Mouse (Mus musculus): ENCODE measurements around the gene Tnks1bp1. TPM values are rescaled to one million over a fixed set of nuclear protein-coding genes. Genes with fewer than 3 reads are reported as not detected.

Gene Tnks1bp1
- polyA plus RNA-seq, 1 experiment from 2014 or later: 39.2 TPM

- peak overlapping the region; percentile 62 for H3K9ac ChIP-seq
- no peaks in the 10 kb centered on the region for H3K27me3 ChIP-seq
- peak overlapping the region; percentile 80 for H3K4me2 ChIP-seq
- H3K27ac ChIP-seq: peak overlapping the region; percentile 96
- WGBS: 48% methylated on average over 10 of the region's 10 CpGs
- H3K4me1 ChIP-seq: peaks cover 50% of the 10 kb centered on the region
- H3K4me3 ChIP-seq (replicated peaks): peak overlapping the region; percentile 77
- ATAC-seq (replicated peaks; ENCODE audit: low FRiP score): no peak
- H3K36me3 ChIP-seq: peaks cover 53% of the 10 kb centered on the region
- H3K9me3 ChIP-seq (replicated peaks): no peaks in the 10 kb centered on the region
These were observed 741 bp upstream of the Tnks1bp1 start for GRCm38 (mm10) chr2:85047081-85047480.

- Histone ChIP-seq H3K27me3 (no peaks in the 10 kb centered on the region), H3K9ac (peak overlapping the region; percentile 62), H3K4me2 (peak overlapping the region; percentile 80), H3K27ac (peak overlapping the region; percentile 96), H3K4me3 (replicated peaks) (peak overlapping the region; percentile 77), H3K36me3 (peaks cover 53% of the 10 kb centered on the region), H3K4me1 (peaks cover 54% of the 10 kb centered on the region), H3K9me3 (replicated peaks) (no peaks in the 10 kb centered on the region)
- peak; percentile 70 for ATAC-seq (replicated peaks; ENCODE audit: low FRiP score)
- 0% methylated on average over 31 of the region's 44 CpGs for WGBS
These were observed 438 bp downstream of the Tnks1bp1 start for GRCm38 (mm10) chr2:85048168-85048751.

GRCm38 (mm10) chr2:85049277-85049676 lies 1.5 kb downstream of the Tnks1bp1 start:
- H3K4me2 ChIP-seq: peak overlapping the region; percentile 80
- peak overlapping the region; percentile 96 for H3K27ac ChIP-seq
- peaks cover 57% of the 10 kb centered on the region for H3K4me1 ChIP-seq
- H3K9ac ChIP-seq: no peak overlapping the region
- H3K27me3 ChIP-seq: no peaks in the 10 kb centered on the region
- 61% methylated on average over 4 of the region's 4 CpGs for WGBS
- ATAC-seq (replicated peaks; ENCODE audit: low FRiP score): no peak
- no peaks in the 10 kb centered on the region for H3K9me3 ChIP-seq (replicated peaks)
- H3K4me3 ChIP-seq (replicated peaks): peak overlapping the region; percentile 77
- peaks cover 53% of the 10 kb centered on the region for H3K36me3 ChIP-seq

- Histone ChIP-seq H3K4me3 (replicated peaks) (peak overlapping the region; percentile 41), H3K4me1 (peaks cover 57% of the 10 kb centered on the region), H3K4me2 (peak overlapping the region; percentile 80), H3K36me3 (peaks cover 53% of the 10 kb centered on the region), H3K27me3 (no peaks in the 10 kb centered on the region), H3K9me3 (replicated peaks) (no peaks in the 10 kb centered on the region), H3K9ac (peak overlapping the region; percentile 29; the same call in 1 of the 2 replicates), H3K27ac (peak overlapping the region; percentile 96)
- ATAC-seq (replicated peaks; ENCODE audit: low FRiP score): peak; percentile 10
- 8% methylated on average over 9 of the region's 10 CpGs for WGBS
These were observed 2.3 kb downstream of the Tnks1bp1 start for GRCm38 (mm10) chr2:85050001-85050634.

GRCm38 (mm10) chr2:85050746-85051145 lies 2.9 kb downstream of the Tnks1bp1 start:
- H3K9ac ChIP-seq: peak overlapping the region; percentile 29
- no peaks in the 10 kb centered on the region for H3K9me3 ChIP-seq (replicated peaks)
- peak overlapping the region; percentile 41 for H3K4me3 ChIP-seq (replicated peaks)
- no peak for ATAC-seq (replicated peaks; ENCODE audit: low FRiP score)
- no peaks in the 10 kb centered on the region for H3K27me3 ChIP-seq
- peaks cover 53% of the 10 kb centered on the region for H3K36me3 ChIP-seq
- H3K4me1 ChIP-seq: peaks cover 62% of the 10 kb centered on the region
- peak overlapping the region; percentile 80 for H3K4me2 ChIP-seq
- 42% methylated on average over 9 of the region's 9 CpGs for WGBS
- H3K27ac ChIP-seq: peak overlapping the region; percentile 96

GRCm38 (mm10) chr2:85053192-85053816 lies 5.5 kb downstream of the Tnks1bp1 start:
- Histone ChIP-seq H3K4me1 (peaks cover 58% of the 10 kb centered on the region), H3K36me3 (peaks cover 63% of the 10 kb centered on the region), H3K9me3 (replicated peaks) (no peaks in the 10 kb centered on the region), H3K9ac (no peak overlapping the region), H3K4me3 (replicated peaks) (no peak overlapping the region), H3K27me3 (no peaks in the 10 kb centered on the region), H3K4me2 (no peak overlapping the region), H3K27ac (no peak overlapping the region)
- 83% methylated on average over 5 of the region's 5 CpGs for WGBS
- ATAC-seq (replicated peaks; ENCODE audit: low FRiP score): no peak

GRCm38 (mm10) chr2:85056711-85057110 lies 8.9 kb downstream of the Tnks1bp1 start:
- Histone ChIP-seq H3K27ac (no peak overlapping the region), H3K36me3 (peaks cover 84% of the 10 kb centered on the region), H3K4me2 (no peak overlapping the region), H3K9ac (no peak overlapping the region), H3K27me3 (no peaks in the 10 kb centered on the region), H3K9me3 (replicated peaks) (no peaks in the 10 kb centered on the region), H3K4me1 (peaks cover 44% of the 10 kb centered on the region), H3K4me3 (replicated peaks) (no peak overlapping the region)
- no peak for ATAC-seq (replicated peaks; ENCODE audit: low FRiP score)
- 45% methylated on average over 5 of the region's 5 CpGs for WGBS

- ATAC-seq (replicated peaks; ENCODE audit: low FRiP score): no peak
- Histone ChIP-seq H3K36me3 (peaks cover 82% of the 10 kb centered on the region), H3K27ac (peak overlapping the region; percentile 48; the same call in 1 of the 2 replicates), H3K9me3 (replicated peaks) (no peaks in the 10 kb centered on the region), H3K4me1 (peaks cover 33% of the 10 kb centered on the region), H3K9ac (no peak overlapping the region), H3K27me3 (no peaks in the 10 kb centered on the region), H3K4me2 (0 out of 2 replicates have a peak overlapping the region, but pooled peaks have one; percentile 71), H3K4me3 (replicated peaks) (no peak overlapping the region)
- WGBS: 83% methylated on average over 6 of the region's 6 CpGs
These were observed 11.9 kb downstream of the Tnks1bp1 start for GRCm38 (mm10) chr2:85059677-85060076.

- WGBS: 5% methylated on average over 11 of the region's 11 CpGs
- H3K9ac ChIP-seq: peak overlapping the region; percentile 45; the same call in 1 of the 2 replicates
- H3K9me3 ChIP-seq (replicated peaks): no peaks in the 10 kb centered on the region
- H3K27me3 ChIP-seq: no peaks in the 10 kb centered on the region
- ATAC-seq (replicated peaks; ENCODE audit: low FRiP score): peak; percentile 92
- peak overlapping the region; percentile 71 for H3K4me2 ChIP-seq
- peak overlapping the region; percentile 66 for H3K27ac ChIP-seq
- peaks cover 33% of the 10 kb centered on the region for H3K4me1 ChIP-seq
- H3K4me3 ChIP-seq (replicated peaks): peak overlapping the region; percentile 44
- H3K36me3 ChIP-seq: peaks cover 80% of the 10 kb centered on the region
These were observed 12.8 kb downstream of the Tnks1bp1 start for GRCm38 (mm10) chr2:85060591-85061060.

GRCm38 (mm10) chr2:85061107-85061541 lies 13.3 kb downstream of the Tnks1bp1 start:
- Histone ChIP-seq H3K27me3 (no peaks in the 10 kb centered on the region), H3K27ac (peak overlapping the region; percentile 66), H3K4me3 (replicated peaks) (peak overlapping the region; percentile 44), H3K4me2 (peak overlapping the region; percentile 71), H3K4me1 (peaks cover 29% of the 10 kb centered on the region), H3K9me3 (replicated peaks) (no peaks in the 10 kb centered on the region), H3K36me3 (peaks cover 79% of the 10 kb centered on the region), H3K9ac (peak overlapping the region; percentile 45; the same call in 1 of the 2 replicates)
- 22% methylated on average over 10 of the region's 10 CpGs for WGBS
- peak; percentile 50 for ATAC-seq (replicated peaks; ENCODE audit: low FRiP score)

GRCm38 (mm10) chr2:85065141-85065875 lies 17.5 kb downstream of the Tnks1bp1 start:
- H3K4me3 ChIP-seq (replicated peaks): no peak overlapping the region
- H3K9me3 ChIP-seq (replicated peaks): no peaks in the 10 kb centered on the region
- peaks cover 45% of the 10 kb centered on the region for H3K36me3 ChIP-seq
- no peak overlapping the region for H3K4me2 ChIP-seq
- ATAC-seq (replicated peaks; ENCODE audit: low FRiP score): no peak
- no peak overlapping the region for H3K9ac ChIP-seq
- H3K4me1 ChIP-seq: peaks cover 16% of the 10 kb centered on the region
- no peaks in the 10 kb centered on the region for H3K27me3 ChIP-seq
- no peak overlapping the region for H3K27ac ChIP-seq
- 68% methylated on average over 12 of the region's 12 CpGs for WGBS

Measured in kidney, embryonic 15.5 days (tissue).